Mouse (Mus musculus) limb, embryonic 14.5 days (tissue): ENCODE results near the gene Msi2. TPM values are rescaled to one million over a fixed set of nuclear protein-coding genes. Genes with fewer than 3 reads are reported as not detected.

Source experiments
- ATAC-seq: fragments of 200-750 bp; cut with Nextera tagmentation; 2 replicates; pipeline ENCODE4 v1.8.0; 2017; ENCODE audit warnings: low read depth, moderate number of reproducible peaks, moderate TSS enrichment; ENCODE audit not compliant: low FRiP score
- DNase-seq: peaks from one replicate; pipeline ENCODE4 v3.0.0-alpha.2; 2015; ENCODE audit warnings: low spot score
- H3K27ac ChIP-seq: fragments of 300-500 bp; sonication (generic); replicated peaks from 2 replicates; pipeline ENCODE4 v1.5.1; 2014; ENCODE audit warnings: low read depth, mild to moderate bottlenecking, low read length, moderate library complexity, mixed read lengths
- H3K27me3 ChIP-seq: fragments of 300-500 bp; sonication (generic); 2 replicates; pipeline ENCODE4 v1.6.1; 2014; ENCODE audit warnings: low read length, mixed read lengths; ENCODE audit not compliant: control insufficient read depth, insufficient read depth
- H3K36me3 ChIP-seq: fragments of 300-500 bp; sonication (generic); 2 replicates; pipeline ENCODE4 v1.6.1; 2014; ENCODE audit warnings: mild to moderate bottlenecking, low read length, moderate library complexity, mixed read lengths; ENCODE audit not compliant: control insufficient read depth, insufficient read depth
- H3K4me1 ChIP-seq: fragments of 300-500 bp; sonication (generic); 2 replicates; pipeline ENCODE4 v1.6.1; 2014; ENCODE audit warnings: antibody characterized with exemption, low read length, mixed read lengths; ENCODE audit not compliant: control insufficient read depth, insufficient read depth
- H3K4me2 ChIP-seq: fragments of 300-500 bp; sonication (generic); replicated peaks from 2 replicates; pipeline ENCODE4 v1.6.1; 2014; ENCODE audit warnings: low read depth, mild to moderate bottlenecking, low read length, moderate library complexity; ENCODE audit not compliant: severe bottlenecking
- H3K4me3 ChIP-seq: fragments of 300-500 bp; sonication (generic); replicated peaks from 2 replicates; pipeline ENCODE4 v1.5.1; 2014; ENCODE audit warnings: low read length
- H3K9ac ChIP-seq: fragments of 300-500 bp; sonication (generic); 2 replicates; pipeline ENCODE4 v1.6.1; 2014; ENCODE audit warnings: mild to moderate bottlenecking, low read depth, low read length, moderate library complexity; ENCODE audit not compliant: severe bottlenecking
- H3K9me3 ChIP-seq: fragments of 300-500 bp; sonication (generic); 2 replicates; pipeline ENCODE4 v1.6.1; 2016; ENCODE audit warnings: low read length; ENCODE audit not compliant: control insufficient read depth
- POLR2A ChIP-seq: fragments of 200-500 bp; IDR thresholded peaks from 2 replicates; pipeline ENCODE4 v1.8.0; 2012; ENCODE audit warnings: inconsistent platforms, mild to moderate bottlenecking, moderate library complexity, borderline replicate concordance; ENCODE audit not compliant: insufficient read depth, insufficient read length; ENCODE audit errors: extremely low read depth
- WGBS: fragments of 180-500 bp; shearing (Covaris S2); extraction: QIAGEN DNeasy Blood & Tissue Kit; methylation state at CpG from one replicate; pipeline ENCODE4 v1.1.7; 2014; 5-methylcytosine and 5-hydroxymethylcytosine counted together
- microRNA-seq: library from miRNA; unstranded; fragments of <30 nt; microRNA quantifications from one replicate; pipeline ENCODE4, GENCODE M21; 2016
- polyA plus RNA-seq, 2 experiments: library from polyadenylated mRNA; depleted of rRNA in 1 of 2; stranded (reverse) in 1 of 2; unstranded in 1 of 2; fragments of >200 nt; fragmentation: Nextera tagmentation in 1 of 2; extraction: Ambion mirVana in 1 of 2; gene quantifications; 2 replicates each; pipeline versions ENCODE4 v1.2.1 to v1.2.3; 2012 to 2014

Msi2 gene
- polyA plus RNA-seq, 2 experiments: 13.9 to 36.5 TPM

GRCm38 (mm10) chr11:88294394-88294710 lies 424.0 kb downstream of the Msi2 start:
- no peak for TF ChIP-seq POLR2A
- Histone ChIP-seq H3K9me3 (no peaks in the 10 kb centered on the region), H3K27ac (no peak overlapping the region), H3K4me2 (peak overlapping the region; percentile 52), H3K27me3 (no peaks in the 10 kb centered on the region), H3K36me3 (no peaks in the 10 kb centered on the region), H3K4me3 (peak overlapping the region; percentile 28), H3K9ac (peak overlapping the region; percentile 26; the same call in 1 of the 2 replicates), H3K4me1 (peaks cover 5% of the 10 kb centered on the region)
- WGBS: 27% methylated on average over 16 of the region's 17 CpGs
- no peak for ATAC-seq
- no peak for DNase-seq

- Histone ChIP-seq H3K9me3 (no peaks in the 10 kb centered on the region), H3K27ac (no peak within 1 kb of the TSS), H3K36me3 (no peaks in the 10 kb centered on the region), H3K4me1 (peaks cover 5% of the 10 kb centered on the region), H3K9ac (peak within 1 kb of the TSS; percentile 26; the same call in 1 of the 2 replicates), H3K4me2 (peak within 1 kb of the TSS; percentile 52), H3K27me3 (no peaks in the 10 kb centered on the region), H3K4me3 (peak within 1 kb of the TSS; percentile 28)
- TF ChIP-seq POLR2A: no peak
- 21% methylated on average over 20 of the region's 20 CpGs for WGBS
- DNase-seq (no peak), ATAC-seq (no peak)
These were observed 424.5 kb downstream of the Msi2 start, which contains the start of gene Ccdc182 for GRCm38 (mm10) chr11:88293631-88294393. Gene Ccdc182, plus strand, starts transcription at chr11:88294058.

GRCm38 (mm10) chr11:88291688-88292087 lies 426.6 kb downstream of the Msi2 start:
- no peak overlapping the region for H3K9ac ChIP-seq
- no peaks in the 10 kb centered on the region for H3K27me3 ChIP-seq
- H3K27ac ChIP-seq: no peak overlapping the region
- no peaks in the 10 kb centered on the region for H3K36me3 ChIP-seq
- no peak for DNase-seq
- no peak overlapping the region for H3K4me3 ChIP-seq
- no peak for TF ChIP-seq POLR2A
- H3K4me1 ChIP-seq: peaks cover 5% of the 10 kb centered on the region
- 41% methylated on average over 4 of the region's 4 CpGs for WGBS
- ATAC-seq: no peak
- H3K9me3 ChIP-seq: no peaks in the 10 kb centered on the region
- H3K4me2 ChIP-seq: no peak overlapping the region

GRCm38 (mm10) chr11:88291245-88291644 lies 427.1 kb downstream of the Msi2 start:
- Histone ChIP-seq H3K9me3 (no peaks in the 10 kb centered on the region), H3K4me1 (peaks cover 5% of the 10 kb centered on the region), H3K4me2 (no peak overlapping the region), H3K36me3 (no peaks in the 10 kb centered on the region), H3K27ac (no peak overlapping the region), H3K4me3 (no peak overlapping the region), H3K9ac (no peak overlapping the region), H3K27me3 (no peaks in the 10 kb centered on the region)
- 71% methylated on average over 4 of the region's 4 CpGs for WGBS
- ATAC-seq: no peak
- DNase-seq: no peak
- no peak for TF ChIP-seq POLR2A

Small RNA genes within 50 kb of the gene (microRNA-seq; reads per million reads assigned to microRNA genes)
- gene Mir378b: 0.92 reads per million

Other genes starting within 250 kb of the Msi2 start
- 31.4 and 33.5 TPM in 2 replicates for gene Akap1, start 146.1 kb upstream of the Msi2 start, polyA plus RNA-seq (2012; rRNA removed)
- 14.9 and 15.0 TPM in 2 replicates for gene Akap1, start 146.1 kb upstream of the Msi2 start, polyA plus RNA-seq (2014; fragmentation: Nextera tagmentation; extraction: Ambion mirVana)
- 42.3 and 46.5 TPM in 2 replicates for gene Scpep1, start 237.0 kb upstream of the Msi2 start, polyA plus RNA-seq (2012; rRNA removed)
- 83.5 and 94.1 TPM in 2 replicates for gene Scpep1, start 237.0 kb upstream of the Msi2 start, polyA plus RNA-seq (2014; fragmentation: Nextera tagmentation; extraction: Ambion mirVana)
- gene Elobl, start 248.4 kb upstream of the Msi2 start, polyA plus RNA-seq (2012; rRNA removed): not detected in 2 replicates
- gene Elobl, start 248.4 kb upstream of the Msi2 start, polyA plus RNA-seq (2014; fragmentation: Nextera tagmentation; extraction: Ambion mirVana): not detected in 2 replicates